Mouse (Mus musculus): ENCODE results near the gene Depdc5.
"Not testable (repeated sequence)": the region's sequence is repeated elsewhere in the genome, so short reads cannot be mapped to it uniquely, and the experiment has no call there.

Depdc5 gene

GRCm38 (mm10) chr5:32919281-32919680 lies 55.8 kb downstream of the Depdc5 start:
- not testable (repeated sequence) for DNase-seq

GRCm38 (mm10) chr5:32922906-32923305 lies 59.4 kb downstream of the Depdc5 start:
- DNase-seq, result no peak

GRCm38 (mm10) chr5:32930761-32931160 lies 67.3 kb downstream of the Depdc5 start:
- DNase-seq, result no peak

- peak; percentile 37 for DNase-seq
These were observed 71.2 kb downstream of the Depdc5 start for GRCm38 (mm10) chr5:32934654-32935053.

GRCm38 (mm10) chr5:32940586-32940985 lies 77.1 kb downstream of the Depdc5 start:
- no peak for DNase-seq

- no peak for DNase-seq
These were observed 77.9 kb downstream of the Depdc5 start for GRCm38 (mm10) chr5:32941209-32941924.

GRCm38 (mm10) chr5:32950077-32950476 lies 86.6 kb downstream of the Depdc5 start:
- no peak for DNase-seq

- DNase-seq, result no peak
These were observed 87.3 kb downstream of the Depdc5 start for GRCm38 (mm10) chr5:32950702-32951274.

- DNase-seq, result no peak
These were observed 92.2 kb downstream of the Depdc5 start for GRCm38 (mm10) chr5:32955716-32956115.

- DNase-seq, result no peak
These were observed 98.1 kb downstream of the Depdc5 start for GRCm38 (mm10) chr5:32961616-32962015.

- DNase-seq, result no peak
These were observed 99.1 kb downstream of the Depdc5 start for GRCm38 (mm10) chr5:32962581-32962980.

GRCm38 (mm10) chr5:32976541-32976940 lies 113.0 kb downstream of the Depdc5 start:
- no peak for DNase-seq

GRCm38 (mm10) chr5:32977179-32977578 lies 113.7 kb downstream of the Depdc5 start:
- no peak for DNase-seq

- DNase-seq, result no peak
These were observed 121.9 kb downstream of the Depdc5 start for GRCm38 (mm10) chr5:32985379-32985778.

- DNase-seq, result no peak
These were observed 124.4 kb downstream of the Depdc5 start for GRCm38 (mm10) chr5:32987873-32988272.

GRCm38 (mm10) chr5:32989959-32990640 lies 126.6 kb downstream of the Depdc5 start:
- DNase-seq, result no peak

GRCm38 (mm10) chr5:32991152-32991551 lies 127.7 kb downstream of the Depdc5 start:
- DNase-seq, result peak; percentile 53

- DNase-seq, result no peak
These were observed 131.0 kb downstream of the Depdc5 start for GRCm38 (mm10) chr5:32994471-32994870.

GRCm38 (mm10) chr5:32995756-32996155 lies 132.3 kb downstream of the Depdc5 start:
- DNase-seq, result peak; percentile 17

- DNase-seq, result no peak
These were observed 133.1 kb downstream of the Depdc5 start for GRCm38 (mm10) chr5:32996560-32996959.

GRCm38 (mm10) chr5:32997686-32998085 lies 134.2 kb downstream of the Depdc5 start:
- peak; percentile 20 for DNase-seq

- peak; percentile 72 for DNase-seq
These were observed 135.3 kb downstream of the Depdc5 start for GRCm38 (mm10) chr5:32998783-32999182.

GRCm38 (mm10) chr5:33001111-33001510 lies 137.6 kb downstream of the Depdc5 start:
- DNase-seq, result no peak

GRCm38 (mm10) chr5:33002781-33003180 lies 139.3 kb downstream of the Depdc5 start:
- DNase-seq, result no peak

Measured in kidney, postnatal 10 days (tissue).